ENCODE assay signal across 33 mouse cellular contexts in genomic region chr9:78003278-78003677, GRCm38 (mm10). TPM values are rescaled to one million over a fixed set of nuclear protein-coding genes. Genes with fewer than 3 reads are reported as not detected.
DNase-seq lines count a peak whose midpoint lies in the region; ATAC-seq and TF ChIP-seq lines count a peak whose summit lies in the region.
"Had no signal": no experiment of that assay in that cellular context is flagged by ENCODE, and none has a peak within 500 bp of the region (broad histone marks: within the 10 kb centered on the region; RNA-seq: fewer than 3 reads in every experiment).

No protein-coding gene starts in this region.

- no peak for TF ChIP-seq POLR2A in myocyte (IDR thresholded peaks at IDR 0.05; ENCODE audit: insufficient read length, low read depth)

- H3ac ChIP-seq in myocyte (ENCODE audit: control insufficient read depth, insufficient read length) = no peak overlapping the region

- no peak for TF ChIP-seq EP300 in liver, postnatal 0 days (IDR thresholded peaks at IDR 0.05; ENCODE audit: low read depth)

- no peaks in the 10 kb centered on the region for H3K9me3 ChIP-seq in liver, postnatal 0 days (ENCODE audit: low read length)
- no peaks in the 10 kb centered on the region for H3K9me3 ChIP-seq in liver, embryonic 12.5 days (replicated peaks)
- H3K9me3 ChIP-seq: embryonic facial prominence, embryonic 10.5 days; embryonic facial prominence, embryonic 13.5 days; forebrain, embryonic 12.5 days; forebrain, embryonic 15.5 days; heart, embryonic 10.5 days; heart, embryonic 13.5 days; hindbrain, embryonic 12.5 days; hindbrain, embryonic 15.5 days had no signal

- intact Hi-C loops in gastrocnemius, postnatal 14 days (cut with DNase I; ENCODE audit: low total_unique reads) = no loop called here

- H3K36me3 ChIP-seq in liver, postnatal 0 days (replicated peaks; ENCODE audit: insufficient read depth, low read length) = no peaks in the 10 kb centered on the region
- no peaks in the 10 kb centered on the region for H3K36me3 ChIP-seq in liver, embryonic 12.5 days
- H3K36me3 ChIP-seq in myocyte (ENCODE audit: control insufficient read depth, insufficient read depth) = no peaks in the 10 kb centered on the region
- H3K36me3 ChIP-seq: embryonic facial prominence, embryonic 10.5 days; embryonic facial prominence, embryonic 13.5 days; forebrain, embryonic 12.5 days; forebrain, embryonic 15.5 days; heart, embryonic 10.5 days; heart, embryonic 13.5 days; hindbrain, embryonic 12.5 days; hindbrain, embryonic 15.5 days had no signal

- H3K4me3 ChIP-seq in liver, postnatal 0 days (ENCODE audit: low read depth, low read length) = no peak overlapping the region
- H3K4me3 ChIP-seq in liver, embryonic 12.5 days = no peak overlapping the region
- H3K4me3 ChIP-seq in myocyte = no peak overlapping the region
- H3K4me3 ChIP-seq: embryonic facial prominence, embryonic 10.5 days; embryonic facial prominence, embryonic 13.5 days; erythroblast, embryonic 14.5 days; forebrain, embryonic 12.5 days; forebrain, embryonic 15.5 days; heart, adult 2 months; heart, embryonic 10.5 days; heart, embryonic 13.5 days; hindbrain, embryonic 12.5 days; hindbrain, embryonic 15.5 days had no signal

- WGBS in liver, postnatal 0 days (ENCODE audit: insufficient replicate concordance) = 59% methylated on average over 2 of the region's 2 CpGs
- whole genome bisulfite sequencing in liver, embryonic 12.5 days (ENCODE audit: insufficient replicate concordance) = 68% methylated on average over 2 of the region's 2 CpGs

- DNase-seq in adrenal gland, postnatal 14 days = peak; percentile 57
- no peak for DNase-seq in adrenal gland, adult 8-10 months
- peak; percentile 39 for DNase-seq in gastrocnemius, postnatal 14 days
- no peak for DNase-seq in gastrocnemius, postnatal 4 days (ENCODE audit: low spot score in 2 of 2)
- peak; percentile 23 for DNase-seq in liver, postnatal 0 days
- DNase-seq in embryo, embryonic 9.5 days (ENCODE audit: extremely low spot score) = no peak
- DNase-seq: adrenal gland, postnatal 36 days; cerebellum, adult 18-20 months; cerebellum, adult 9-11 months; cerebellum, postnatal 25 days; heart, adult 2 months; kidney, adult 2 months had no signal

- TF ChIP-seq CTCF in liver, postnatal 0 days (IDR thresholded peaks at IDR 0.05; ENCODE audit: low read depth) = no peak

- H3K9ac ChIP-seq in liver, postnatal 0 days (replicated peaks) = no peak overlapping the region
- no peak overlapping the region for H3K9ac ChIP-seq in liver, embryonic 12.5 days
- H3K9ac ChIP-seq: embryonic facial prominence, embryonic 13.5 days; forebrain, embryonic 12.5 days; forebrain, embryonic 15.5 days; heart, embryonic 13.5 days; hindbrain, embryonic 12.5 days; hindbrain, embryonic 15.5 days had no signal

- H3K4me2 ChIP-seq in liver, postnatal 0 days (ENCODE audit: low read depth, low read length) = no peak overlapping the region
- H3K4me2 ChIP-seq in liver, embryonic 12.5 days = no peak overlapping the region
- H3K4me2 ChIP-seq in myocyte (ENCODE audit: low read depth) = peak overlapping the region; percentile 18
- H3K4me2 ChIP-seq: embryonic facial prominence, embryonic 13.5 days; forebrain, embryonic 12.5 days; forebrain, embryonic 15.5 days; heart, embryonic 13.5 days; hindbrain, embryonic 12.5 days; hindbrain, embryonic 15.5 days had no signal

- H3K79me2 ChIP-seq in myocyte (ENCODE audit: control insufficient read depth, insufficient read depth) = no peaks in the 10 kb centered on the region

- no peak for ATAC-seq in liver, postnatal 0 days
- no peak for ATAC-seq in liver, embryonic 12.5 days
- ATAC-seq: activated CD4-positive, CD25-positive, alpha-beta regulatory T cell, adult 4 months; CD4-positive, CD25-positive, alpha-beta regulatory T cell, adult 4 months; forebrain, embryonic 15.5 days; intestine, postnatal 0 days had no signal

- H3K27ac ChIP-seq in liver, postnatal 0 days (ENCODE audit: low read depth) = no peak overlapping the region
- no peak overlapping the region for H3K27ac ChIP-seq in liver, embryonic 12.5 days
- H3K27ac ChIP-seq: embryonic facial prominence, embryonic 10.5 days; embryonic facial prominence, embryonic 13.5 days; forebrain, embryonic 12.5 days; forebrain, embryonic 15.5 days; heart, adult 2 months; heart, embryonic 10.5 days; heart, embryonic 13.5 days; hindbrain, embryonic 12.5 days; hindbrain, embryonic 15.5 days had no signal

- 0 out of 2 replicates have a peak, but pooled peaks cover 3% of the 10 kb centered on the region for H3K27me3 ChIP-seq in liver, postnatal 0 days (ENCODE audit: insufficient read depth, low read length)
- peaks cover 35% of the 10 kb centered on the region for H3K27me3 ChIP-seq in liver, embryonic 12.5 days (replicated peaks)
- no peaks in the 10 kb centered on the region for H3K27me3 ChIP-seq in myocyte (ENCODE audit: control insufficient read depth, insufficient read depth, insufficient read length)
- H3K27me3 ChIP-seq: embryonic facial prominence, embryonic 13.5 days; forebrain, embryonic 12.5 days; forebrain, embryonic 15.5 days; heart, embryonic 13.5 days; hindbrain, embryonic 12.5 days; hindbrain, embryonic 15.5 days had no signal

- no peaks in the 10 kb centered on the region; the same call in 1 of the 2 replicates for H3K4me1 ChIP-seq in liver, postnatal 0 days (ENCODE audit: insufficient read depth)
- H3K4me1 ChIP-seq in liver, embryonic 12.5 days = peaks cover 26% of the 10 kb centered on the region
- H3K4me1 ChIP-seq: embryonic facial prominence, embryonic 10.5 days; embryonic facial prominence, embryonic 13.5 days; forebrain, embryonic 12.5 days; hindbrain, embryonic 15.5 days had no signal

TF ChIP-seq in myocyte, 11 proteins besides CTCF, POLR2A, EP300 and RAD21:
- TF ChIP-seq CEBPB (IDR thresholded peaks at IDR 0.05; ENCODE audit: insufficient read depth, poor library complexity, severe bottlenecking) (0 out of 2 replicates have a peak, but pooled peaks have one; percentile 28), E2F4 (IDR thresholded peaks at IDR 0.05; ENCODE audit: insufficient read depth) (no peak), TCF3 (IDR thresholded peaks at IDR 0.05; ENCODE audit: insufficient read length, low read depth) (peak; percentile 8), MYOG (IDR thresholded peaks at IDR 0.05; ENCODE audit: control insufficient read depth in 1 of 3, insufficient read depth in 1 of 3, insufficient read length in 2 of 3, low read depth in 2 of 3) (peak; percentile 40 to 78 (median 41)), MAX (IDR thresholded peaks at IDR 0.05; ENCODE audit: low read depth) (no peak), POLR2AphosphoS2 (IDR thresholded peaks at IDR 0.05; ENCODE audit: insufficient read length, low read depth) (no peak), MYOD1 (IDR thresholded peaks at IDR 0.05; ENCODE audit: control insufficient read depth in 1 of 3, insufficient read length in 2 of 3, low read depth in 2 of 3) (peak; percentile 60 to 81 (median 65)), SRF (IDR thresholded peaks at IDR 0.05; ENCODE audit: control insufficient read depth, insufficient read length, low read depth) (no peak), TCF12 (IDR thresholded peaks at IDR 0.05; ENCODE audit: insufficient read depth, poor library complexity, severe bottlenecking) (peak; percentile 30), REST (IDR thresholded peaks at IDR 0.05; ENCODE audit: insufficient read depth, insufficient read length) (no peak)

RNA-seq across cellular contexts. Expression of gene Gcm1, which starts 48.4 kb away (rescaled TPM):
- not detected in 2 replicates for total RNA-seq in adrenal gland, postnatal 14 days (2021)
- total RNA-seq in adrenal gland, adult 8-10 months (2022) = not detected
- not detected for total RNA-seq in gastrocnemius, postnatal 14 days (2021)
- total RNA-seq in gastrocnemius, postnatal 4 days (2021) = not detected
- polyA plus RNA-seq in liver, postnatal 0 days (2015; fragmentation: Nextera tagmentation; extraction: Ambion mirVana) = not detected in 2 replicates
- polyA plus RNA-seq in liver, embryonic 12.5 days (2016; fragmentation: Nextera tagmentation; extraction: Ambion mirVana) = not detected in 2 replicates
- not detected for polyA plus RNA-seq in myocyte (2012; fragmentation: generic; extraction: Trizol)
- total RNA-seq: adrenal gland, postnatal 36 days; common myeloid progenitor, adult 5-6 weeks; heart, adult 2 months; heart, postnatal 25 days; hematopoietic stem cell, adult 5-6 weeks; MEL had no signal
- polyA plus RNA-seq: C2C12; CD4-positive, CD25-positive, alpha-beta regulatory T cell, adult 4 months; erythroblast, embryonic 14.5 days; forebrain, embryonic 12.5 days; forebrain, embryonic 15.5 days; gonadal fat pad, adult 2 months; heart, adult 2 months; heart, embryonic 10.5 days; heart, embryonic 13.5 days; hindbrain, embryonic 12.5 days; hindbrain, embryonic 15.5 days; intestine, embryonic 14.5 days; intestine, postnatal 0 days had no signal

Comparison
In these comparisons a context has a peak if more than half of its experiments do, and no peak if none do; other contexts are left out.
1. DNase-seq: peak in adrenal gland, postnatal 14 days (single experiment), gastrocnemius, postnatal 14 days (single experiment) and liver, postnatal 0 days (single experiment); none in adrenal gland, adult 8-10 months (single experiment), gastrocnemius, postnatal 4 days (0 of 2) and embryo, embryonic 9.5 days (single experiment).